ENCODE assay signal across 14 mouse cellular contexts in genomic region chr12:112426681-112427080, GRCm38 (mm10).
"Had no signal": no experiment of that assay in that cellular context is flagged by ENCODE, and none has a peak within 500 bp of the region (broad histone marks: within the 10 kb centered on the region; RNA-seq: fewer than 3 reads in every experiment).

No protein-coding gene starts in this region.

- H3K9ac ChIP-seq: limb, embryonic 13.5 days; liver, embryonic 14.5 days; midbrain, embryonic 12.5 days; neural tube, embryonic 15.5 days had no signal

- H3K36me3 ChIP-seq: limb, embryonic 13.5 days; midbrain, embryonic 12.5 days; neural tube, embryonic 15.5 days had no signal

- H3K9me3 ChIP-seq: limb, embryonic 13.5 days; neural tube, embryonic 15.5 days had no signal

- H3K4me3 ChIP-seq: limb, embryonic 13.5 days; midbrain, embryonic 12.5 days; neural tube, embryonic 15.5 days had no signal

- H3K4me2 ChIP-seq: limb, embryonic 13.5 days; midbrain, embryonic 12.5 days; neural tube, embryonic 15.5 days had no signal

- H3K27ac ChIP-seq: limb, embryonic 13.5 days; liver, embryonic 14.5 days; midbrain, embryonic 12.5 days; neural tube, embryonic 15.5 days had no signal

- ATAC-seq: midbrain, embryonic 16.5 days had no signal

- DNase-seq: kidney, postnatal 14 days; layer of hippocampus, adult 9-11 months; layer of hippocampus, postnatal 36 days; left cerebral cortex, postnatal 4 days; lung, adult 18-20 months; right cerebral cortex, postnatal 4 days; spleen, adult 18-20 months; thymus, adult 18-20 months; thymus, postnatal 14 days had no signal
